Mouse (Mus musculus) thymus, postnatal 25 days (tissue): Measurements from ENCODE around the gene Dpyd.

Source experiments
- DNase-seq: peaks from one replicate; pipeline ENCODE4 v3.0.0; 2022

The Dpyd gene

DNA sequence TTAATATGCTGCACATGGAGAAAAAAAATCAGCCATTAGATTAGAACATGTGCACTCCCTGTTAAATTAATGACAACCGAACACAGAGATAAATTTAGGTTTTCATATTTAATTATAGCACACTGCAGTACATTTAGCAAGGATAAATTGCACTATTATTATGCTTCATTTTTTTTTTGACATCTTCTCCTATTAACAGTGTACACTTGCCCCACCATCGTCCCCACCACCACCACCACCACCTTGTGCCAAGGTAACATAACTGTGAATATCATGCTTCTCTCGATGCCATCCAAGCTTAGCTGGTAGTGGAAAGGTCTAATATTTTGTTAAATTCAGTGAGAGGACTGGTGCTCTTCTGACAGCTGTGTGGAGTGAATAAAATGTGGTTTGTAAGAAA, 800.5 kb downstream of the Dpyd start:
- DNase-seq, result no peak

DNA sequence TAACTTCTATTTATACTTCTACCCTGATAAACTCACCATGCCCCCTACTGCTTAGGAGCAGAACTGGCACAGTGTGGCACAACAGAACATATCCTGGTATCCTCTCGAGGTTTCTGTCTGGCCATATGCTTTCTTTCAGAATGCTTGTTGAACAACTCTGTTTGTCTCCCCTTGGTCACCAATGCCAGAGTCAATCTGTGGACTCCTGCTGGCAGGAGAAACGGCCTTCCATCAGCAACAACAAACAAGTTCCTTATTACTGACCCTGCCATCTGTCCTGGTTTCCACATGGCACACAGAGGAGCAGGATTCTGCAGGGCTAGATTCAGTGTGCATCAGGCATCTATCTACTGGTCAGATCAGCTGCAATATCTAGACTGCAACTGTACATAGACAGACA, 807.0 kb downstream of the Dpyd start:
- DNase-seq, result no peak

DNA sequence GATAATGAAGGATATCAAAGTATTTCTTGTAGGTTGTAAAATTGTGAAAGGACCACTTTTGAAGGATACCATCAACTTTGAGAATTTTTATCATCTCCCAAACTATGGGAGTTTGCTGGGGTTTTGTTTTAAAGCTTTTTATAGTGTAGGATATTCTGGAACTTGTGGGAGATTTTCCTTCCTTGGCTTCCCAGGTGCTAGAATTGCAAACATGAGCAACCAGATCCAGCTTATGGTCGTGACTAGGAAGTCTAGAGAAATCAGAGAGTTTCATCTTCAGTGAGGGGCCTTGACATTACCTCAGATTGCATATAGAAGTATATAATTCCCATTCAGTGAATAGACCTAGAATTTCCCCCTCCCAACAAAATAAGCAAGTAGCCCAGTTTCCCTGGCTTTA, 819.2 kb downstream of the Dpyd start:
- DNase-seq, result no peak

DNA sequence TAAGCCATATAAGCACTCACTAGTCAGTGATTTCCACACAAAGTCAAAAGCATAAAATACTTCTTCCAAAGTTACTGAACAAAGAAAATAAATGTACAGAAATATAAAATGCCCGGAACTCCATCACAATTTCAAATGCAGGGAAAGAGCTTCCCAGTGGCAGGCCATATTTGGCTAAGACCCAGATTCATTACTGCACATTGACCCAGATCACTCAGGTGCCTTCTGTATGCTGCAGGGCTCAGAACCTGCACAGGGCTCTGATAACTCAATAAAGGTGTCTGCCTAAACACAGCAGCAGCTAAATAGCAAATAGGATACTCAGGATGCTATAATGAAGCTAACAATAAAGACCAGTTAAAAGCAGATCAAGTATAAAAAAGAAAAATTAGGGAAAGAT, 820.5 kb downstream of the Dpyd start:
- no peak for DNase-seq

DNA sequence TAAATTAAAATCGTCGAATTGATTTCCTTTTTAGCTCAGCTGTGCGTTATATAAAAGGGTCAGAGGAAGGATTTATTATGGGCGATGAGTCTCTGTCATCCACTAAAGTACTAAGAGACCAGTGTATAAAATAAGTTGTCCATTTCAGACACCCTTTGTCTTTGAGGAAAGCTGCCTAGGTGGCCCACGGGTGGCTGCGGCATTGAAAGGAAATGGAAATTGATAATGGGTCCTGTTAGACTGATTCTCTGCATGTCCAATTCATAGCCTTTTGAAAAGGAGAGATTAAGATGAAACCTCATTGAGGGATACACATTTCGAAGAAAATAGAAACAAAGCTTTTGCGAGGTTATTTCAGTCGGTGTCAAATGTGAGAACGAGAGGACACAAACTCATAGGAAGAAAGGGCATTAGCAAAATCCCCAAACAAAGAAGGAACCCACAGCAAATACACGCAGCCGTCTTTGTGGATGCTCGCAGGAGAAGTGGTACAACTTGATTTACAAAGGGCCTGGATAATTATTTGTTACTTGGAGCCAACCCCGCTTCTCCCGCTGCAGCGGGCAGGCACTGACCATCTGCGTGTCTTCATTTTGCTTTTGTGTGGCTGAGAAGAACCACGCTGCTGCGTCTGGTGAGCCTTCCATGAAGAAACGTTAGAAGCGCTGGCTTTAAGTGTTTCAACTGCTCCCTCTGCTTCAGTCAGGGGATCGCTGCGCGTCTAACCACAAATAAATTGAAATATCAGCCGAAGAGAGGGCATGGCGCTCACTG, 825.6 kb downstream of the Dpyd start:
- DNase-seq, result no peak

DNA sequence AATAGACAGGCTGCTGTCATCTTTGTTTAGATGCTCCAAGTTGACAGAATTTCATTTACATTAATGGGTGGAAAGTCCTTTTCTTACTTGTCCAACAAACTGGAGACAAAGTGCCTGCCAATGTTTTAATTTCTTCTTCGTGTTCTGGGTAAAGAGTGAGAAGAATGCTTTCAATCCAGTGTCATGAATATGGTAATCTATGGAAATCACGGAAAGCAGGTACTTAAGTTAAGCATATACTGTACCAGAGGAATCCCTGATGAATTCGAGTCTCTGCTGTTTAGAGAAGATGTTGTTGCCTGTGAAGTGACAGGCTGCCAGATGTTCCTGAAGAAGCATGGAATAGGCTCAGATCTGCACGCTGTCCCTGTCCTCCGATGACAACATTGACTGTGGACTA, 835.3 kb downstream of the Dpyd start:
- no peak for DNase-seq

DNA sequence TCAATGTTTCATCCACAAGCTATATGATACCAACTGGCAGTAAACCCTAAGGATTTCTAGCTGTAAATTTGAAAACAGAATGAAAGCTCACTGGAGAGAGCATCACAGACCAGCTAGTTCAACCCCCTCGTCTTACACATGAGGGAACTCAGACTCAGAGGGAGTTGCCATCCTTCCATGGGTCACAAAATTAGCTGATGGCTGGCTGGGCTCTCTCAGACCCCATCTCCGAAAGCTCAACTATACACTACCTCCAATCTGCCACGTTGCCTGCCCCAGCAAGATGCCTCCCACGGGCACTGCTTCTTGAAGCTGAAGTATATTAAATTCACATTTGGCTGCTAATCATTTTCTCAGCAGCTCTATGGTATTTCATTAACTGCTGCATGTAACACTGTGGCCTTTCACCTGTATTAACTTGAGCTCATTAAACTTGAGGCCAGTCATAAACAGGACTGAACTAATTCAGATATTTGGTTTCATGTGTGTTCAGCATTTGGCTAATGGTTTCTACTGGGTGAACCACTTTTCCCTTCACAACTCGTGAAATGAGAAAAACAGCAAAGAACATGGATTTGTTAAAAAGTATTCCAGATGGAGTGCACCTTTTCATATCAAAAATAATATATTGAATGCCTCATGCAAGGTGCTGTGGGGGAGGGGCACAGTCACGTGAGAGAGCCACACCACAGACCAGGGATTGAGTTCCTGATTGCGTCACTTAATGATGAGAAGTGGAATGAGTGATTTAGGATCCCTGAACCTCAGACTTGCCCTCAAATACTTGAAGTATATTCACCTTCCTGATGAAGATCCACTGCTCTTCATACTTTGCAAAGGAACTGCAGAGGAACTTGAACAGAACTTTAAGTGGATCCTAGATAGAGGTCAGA, 841.2 kb downstream of the Dpyd start:
- DNase-seq, result no peak

DNA sequence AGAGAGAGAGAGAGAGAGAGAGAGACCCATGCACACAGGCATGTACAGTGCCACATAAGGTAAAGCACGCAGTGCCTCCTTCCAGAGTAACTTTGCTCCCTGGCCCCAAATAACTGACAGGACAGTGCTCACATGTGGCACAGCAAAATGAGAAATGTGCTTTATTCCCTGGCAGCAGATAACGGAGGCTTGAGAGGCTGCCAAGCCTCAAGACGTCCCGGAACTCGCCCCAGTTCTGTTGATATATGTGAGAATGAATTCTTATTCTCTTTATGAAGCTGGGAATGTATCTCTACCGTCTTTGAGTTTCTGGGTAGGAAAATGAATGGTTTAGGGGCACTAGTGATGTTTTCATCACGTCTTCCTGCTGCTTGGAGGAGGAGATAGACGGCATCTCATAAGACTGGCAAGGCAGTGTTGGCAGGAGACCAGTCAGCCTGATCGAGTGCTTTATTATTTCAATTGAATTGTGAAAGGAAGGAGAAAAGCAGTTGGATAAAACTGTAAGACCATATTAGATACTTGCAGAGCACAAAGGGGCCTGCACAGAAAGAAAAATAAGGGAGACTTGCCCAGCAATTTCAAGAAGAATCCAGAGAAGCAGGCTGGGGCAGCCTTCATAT, 857.3 kb downstream of the Dpyd start:
- no peak for DNase-seq

DNA sequence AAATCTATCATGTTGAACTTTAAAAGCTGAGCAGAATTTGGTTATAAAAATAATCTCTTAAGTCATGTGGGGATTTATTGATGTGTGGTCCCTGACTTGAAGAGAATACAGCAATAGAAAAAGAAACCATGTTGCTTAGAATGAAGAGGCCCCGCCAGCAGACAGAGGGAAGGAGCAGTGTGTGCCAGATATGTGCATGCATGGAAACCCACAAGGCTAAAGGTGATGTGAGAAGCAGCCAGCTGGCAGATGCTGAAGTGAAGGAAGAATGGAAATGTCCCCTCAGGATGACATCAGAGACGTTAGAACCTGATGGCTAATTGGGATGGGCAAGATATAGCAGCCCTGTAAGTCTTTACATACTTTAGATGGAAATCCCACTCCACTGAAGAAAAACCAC, 857.8 kb downstream of the Dpyd start:
- no peak for DNase-seq

DNA sequence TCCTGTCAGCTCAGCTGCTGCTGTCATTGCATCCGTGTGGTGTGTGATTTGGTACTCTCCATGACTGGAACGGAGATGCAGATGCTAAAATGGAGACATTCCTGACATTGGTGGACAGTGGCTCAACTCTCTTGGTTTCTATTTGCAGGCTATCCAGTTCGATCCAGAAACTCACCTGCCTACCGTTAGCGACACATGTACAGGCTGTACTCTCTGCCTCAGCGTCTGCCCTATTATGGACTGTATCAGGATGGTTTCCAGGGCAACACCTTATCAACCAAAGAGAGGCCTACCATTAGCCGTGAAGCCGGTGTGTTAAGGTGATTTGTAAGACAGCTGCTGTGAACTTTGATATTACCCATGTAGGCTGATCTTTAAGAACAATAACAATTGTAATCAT, 869.4 kb downstream of the Dpyd start:
- DNase-seq, result no peak

DNA sequence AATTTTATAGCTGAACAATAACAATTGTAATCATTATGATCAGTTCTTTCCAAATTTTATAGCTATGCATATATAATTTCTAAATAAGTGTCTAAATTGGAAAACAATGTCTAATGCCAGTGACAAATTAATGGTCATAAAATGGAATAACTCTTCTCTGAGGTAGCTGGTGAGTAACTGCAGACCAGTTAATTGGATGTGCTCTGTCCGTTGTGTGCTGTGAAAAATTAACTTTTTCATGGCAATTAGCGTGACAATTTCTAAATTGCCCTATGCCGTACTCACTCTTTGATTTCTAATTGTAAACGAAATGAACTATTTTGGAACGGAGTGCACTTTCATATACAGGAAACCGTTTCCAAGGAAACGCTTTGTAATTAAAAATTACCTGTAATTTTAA, 869.8 kb downstream of the Dpyd start:
- DNase-seq, result no peak

DNA sequence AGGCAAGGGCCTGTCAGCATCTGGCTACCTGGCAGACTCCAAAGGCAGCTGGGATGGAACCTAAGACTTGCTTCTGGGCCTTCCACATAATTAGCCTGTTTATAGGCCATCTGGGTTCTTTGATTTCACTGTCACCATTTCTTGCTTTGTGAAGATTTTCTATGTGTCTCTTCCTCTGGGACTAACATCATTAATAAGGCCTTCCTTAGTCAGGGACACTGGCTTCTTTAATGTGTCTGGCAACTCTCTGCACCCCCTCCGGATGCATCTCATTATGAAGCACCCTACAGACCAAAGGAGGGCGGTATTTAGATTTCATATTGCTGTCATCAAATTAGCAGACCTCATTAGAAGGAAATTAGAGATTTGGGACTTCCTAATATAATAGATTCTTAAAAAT, 885.6 kb downstream of the Dpyd start:
- DNase-seq, result no peak

DNA sequence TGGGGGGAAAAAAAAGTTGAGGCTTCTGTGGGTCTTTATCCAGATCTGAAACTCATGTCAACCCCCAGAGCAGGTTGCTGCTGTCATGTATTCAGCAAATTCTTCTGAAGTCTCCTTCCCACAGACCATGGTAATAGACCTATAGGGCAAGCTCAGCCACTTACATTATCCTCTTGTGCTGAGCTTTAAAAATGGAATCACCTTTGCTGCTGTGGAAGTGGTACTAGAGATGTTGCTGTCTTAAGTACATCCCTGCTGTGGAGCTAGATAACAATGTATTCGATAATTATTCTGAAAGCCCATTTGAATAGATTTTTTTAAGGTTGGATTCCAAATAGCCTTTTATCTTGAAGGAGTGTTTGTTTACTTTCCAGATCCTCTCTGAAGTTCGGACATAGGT, 902.1 kb downstream of the Dpyd start:
- DNase-seq, result no peak

DNA sequence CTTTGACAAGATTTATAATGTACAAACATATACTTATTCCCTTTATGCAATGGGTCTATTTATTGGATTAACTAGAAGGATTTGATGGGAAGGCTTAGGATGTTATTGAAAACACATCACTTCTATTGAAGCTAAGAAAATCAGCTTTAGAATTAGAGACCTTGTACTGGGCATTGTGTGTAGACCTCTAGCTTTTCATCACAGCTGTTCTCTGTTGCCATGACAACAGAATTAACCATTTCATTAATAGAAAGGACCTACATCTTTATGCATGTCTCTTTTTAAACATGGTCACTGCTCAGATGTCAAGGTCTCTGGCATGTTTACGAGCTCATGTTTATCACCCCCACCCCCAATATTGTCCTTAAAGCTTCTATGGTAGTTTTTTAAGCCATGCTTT, 902.5 kb downstream of the Dpyd start:
- DNase-seq, result no peak

DNA sequence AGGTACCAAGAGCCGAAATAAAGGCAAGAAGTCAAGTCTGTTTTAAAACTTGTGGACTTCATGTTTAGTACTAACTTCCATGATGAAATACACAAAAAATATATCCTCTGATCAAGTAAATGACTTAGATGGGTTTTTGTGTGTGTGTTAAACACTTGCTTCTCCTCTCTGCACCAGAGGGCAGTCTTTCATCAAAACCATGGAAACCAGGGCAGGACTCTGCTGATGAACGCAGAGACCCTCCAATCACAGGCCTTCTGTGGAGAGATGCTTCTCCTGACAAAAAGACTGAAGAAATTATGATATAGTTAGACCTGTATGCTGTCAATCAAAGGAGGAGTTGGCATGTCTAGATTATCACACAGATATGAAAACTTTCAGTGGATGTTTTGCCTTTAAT, 905.8 kb downstream of the Dpyd start:
- no peak for DNase-seq
